Mouse (Mus musculus) ovary, adult 18-20 months (tissue): ENCODE results near the gene Gpr65.
"Not testable (repeated sequence)": the region's sequence is repeated elsewhere in the genome, so short reads cannot be mapped to it uniquely, and the experiment has no call there.

Experiments
- DNase-seq: peaks from one replicate; pipeline ENCODE4 v3.0.0; 2022; ENCODE audit warnings: low spot score, mixed read lengths

The Gpr65 gene

DNA sequence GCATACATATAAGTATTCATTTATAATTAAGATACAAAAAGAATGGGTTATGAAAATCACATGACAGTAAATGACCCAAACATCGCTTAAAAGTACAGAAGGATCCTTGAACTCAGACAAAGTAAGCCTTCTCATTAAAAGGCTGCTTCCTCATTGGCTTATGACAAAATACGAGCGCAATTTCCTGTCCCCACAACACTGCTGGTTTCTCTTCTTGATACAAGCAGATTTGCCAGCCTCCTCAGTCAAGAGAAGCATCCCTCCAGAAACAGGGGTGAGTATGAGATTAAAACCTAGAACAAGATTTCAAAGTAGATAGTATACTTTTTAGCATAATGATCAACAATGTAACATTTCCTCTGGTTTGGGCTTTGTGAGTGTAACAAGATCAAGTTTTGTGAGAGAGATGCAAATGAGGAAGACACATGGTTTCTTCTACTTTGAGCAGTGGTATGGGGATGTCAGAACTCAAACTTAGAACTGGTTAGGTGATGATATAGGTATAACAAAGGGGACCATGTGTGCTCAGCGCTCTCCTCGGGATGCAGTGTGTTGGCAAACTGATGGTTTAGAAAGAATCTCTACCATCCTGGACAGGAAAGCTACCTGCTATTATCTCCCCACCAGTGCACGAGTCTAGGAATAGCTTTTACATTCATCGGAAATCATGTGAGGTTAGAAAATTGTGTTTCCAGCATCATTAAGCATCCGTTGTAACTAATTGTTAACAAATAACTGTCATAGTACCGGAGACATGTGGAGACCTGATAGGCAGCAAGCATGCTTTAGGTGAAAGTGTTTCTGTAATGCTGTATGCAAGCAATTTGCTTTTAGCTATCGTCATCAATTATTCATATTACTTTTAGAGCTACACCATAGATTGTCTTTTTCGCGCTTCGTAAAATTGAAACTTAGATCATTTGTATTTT is at the start of gene Gpr65:
Gpr65 (plus strand) TSS at position 195 of the 929 bp plus-strand sequence.
- DNase-seq, result no peak

DNA sequence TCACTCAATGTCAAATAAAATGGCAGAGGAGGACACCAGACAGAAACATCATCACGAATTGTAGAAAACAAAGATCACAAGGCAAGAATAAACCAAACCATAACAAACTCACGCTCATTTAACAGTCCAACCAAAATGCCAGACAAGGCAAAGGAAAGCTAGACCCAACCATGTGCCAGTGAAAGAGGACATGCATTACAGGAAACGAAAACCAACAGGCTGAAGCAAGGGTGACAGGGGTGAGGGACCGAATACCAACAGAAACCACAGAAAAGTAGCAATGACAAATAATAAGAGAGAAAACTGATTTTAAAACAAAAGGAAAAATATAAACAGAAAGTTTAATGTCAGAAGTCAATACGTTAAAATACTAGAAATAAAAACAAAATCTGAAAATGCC is 45.1 kb upstream of the Gpr65 start:
- DNase-seq, result no peak

DNA sequence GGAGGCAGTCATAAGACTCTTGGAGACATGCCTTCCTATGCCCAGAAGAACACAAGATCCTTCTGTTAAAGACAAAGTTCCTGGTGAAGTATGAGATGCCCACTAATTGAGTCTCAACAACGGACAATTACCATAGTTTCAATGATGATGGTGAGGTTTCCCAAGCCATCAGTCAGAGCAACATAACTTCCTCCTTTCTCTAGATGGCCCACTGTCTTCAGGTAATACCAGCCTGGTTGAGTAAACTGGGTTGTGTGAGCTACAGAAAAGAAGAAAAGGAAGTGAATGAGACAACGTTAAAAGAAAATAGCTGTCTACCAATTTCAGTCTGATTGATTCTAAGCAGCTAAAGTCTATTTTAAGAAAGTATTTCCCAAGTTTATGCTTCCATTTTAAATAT is 41.4 kb upstream of the Gpr65 start:
- DNase-seq, result no peak

DNA sequence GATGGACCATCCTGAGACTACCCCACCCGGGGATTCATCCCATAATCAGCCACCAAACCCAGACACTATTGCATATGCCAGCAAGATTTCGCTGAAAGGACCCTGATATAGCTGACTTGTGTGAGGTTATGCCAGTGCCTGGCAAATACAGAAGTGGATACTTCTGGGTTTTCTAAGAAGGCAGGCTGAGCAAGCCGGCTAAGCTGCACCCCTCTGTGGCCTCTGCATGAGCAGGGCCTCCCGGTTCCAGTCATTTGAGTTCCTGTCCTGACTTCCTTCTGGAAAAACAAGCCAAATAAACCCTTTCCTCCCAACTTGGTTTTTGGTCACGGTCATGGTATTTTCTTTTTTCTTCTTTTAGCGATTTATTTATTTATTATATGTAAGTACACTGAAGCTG is 30.0 kb upstream of the Gpr65 start:
- not testable (repeated sequence) for DNase-seq

DNA sequence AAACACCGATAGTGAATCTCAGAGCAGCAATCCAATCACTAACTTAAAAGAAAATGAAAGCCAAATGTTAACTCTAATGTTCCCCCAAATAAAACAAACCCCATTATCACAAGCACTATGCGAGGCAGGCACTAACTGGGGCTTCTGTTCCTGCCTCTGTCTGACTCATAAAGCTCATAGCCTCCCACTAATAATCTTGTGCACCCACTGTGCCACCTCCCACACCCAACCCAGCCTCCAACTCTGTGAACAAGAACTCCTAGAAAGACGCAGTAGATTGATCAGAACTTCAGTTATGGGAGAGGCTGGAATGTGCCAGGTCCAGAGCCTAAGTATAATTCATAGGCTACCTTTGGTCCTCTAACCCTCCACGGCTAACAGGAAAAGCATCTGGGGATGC is 24.3 kb upstream of the Gpr65 start:
- no peak for DNase-seq

DNA sequence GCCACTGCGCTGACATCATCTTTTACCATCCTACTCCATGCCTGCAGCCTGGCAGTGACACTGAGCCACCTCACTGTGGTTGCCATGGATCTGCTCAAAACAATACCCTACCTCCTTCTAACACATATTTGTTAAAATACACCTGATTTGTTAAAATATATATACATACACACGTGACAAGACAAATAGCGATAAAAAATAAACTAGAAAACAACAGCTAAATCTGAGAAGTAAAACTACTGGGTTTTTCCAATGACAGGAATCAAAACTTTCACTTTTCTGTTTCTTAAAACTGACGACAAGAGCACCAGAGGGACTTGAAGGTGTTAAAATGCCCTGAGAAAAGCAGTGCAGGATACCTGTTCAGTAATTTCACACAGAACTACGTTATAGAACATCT is 23.6 kb upstream of the Gpr65 start:
- DNase-seq, result no peak

DNA sequence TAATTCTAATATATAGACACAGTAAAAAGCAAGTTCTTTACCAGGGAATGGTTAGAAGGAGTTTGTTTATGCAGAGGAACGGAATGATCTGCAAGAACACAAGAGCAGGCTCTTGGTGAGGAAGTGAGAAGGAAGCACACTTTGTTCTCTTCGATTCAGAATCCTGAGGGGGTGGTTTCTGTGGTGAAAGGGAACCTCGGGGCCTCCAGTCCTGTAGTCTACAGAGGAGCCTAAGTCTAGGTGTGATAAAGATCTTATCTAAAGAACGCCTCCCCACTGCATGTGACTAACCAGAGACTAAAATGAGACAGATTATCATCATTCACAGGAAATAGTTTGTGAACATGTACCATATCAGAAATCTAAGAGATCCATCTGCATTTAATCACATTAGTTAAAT is 21.6 kb upstream of the Gpr65 start:
- DNase-seq, result no peak

DNA sequence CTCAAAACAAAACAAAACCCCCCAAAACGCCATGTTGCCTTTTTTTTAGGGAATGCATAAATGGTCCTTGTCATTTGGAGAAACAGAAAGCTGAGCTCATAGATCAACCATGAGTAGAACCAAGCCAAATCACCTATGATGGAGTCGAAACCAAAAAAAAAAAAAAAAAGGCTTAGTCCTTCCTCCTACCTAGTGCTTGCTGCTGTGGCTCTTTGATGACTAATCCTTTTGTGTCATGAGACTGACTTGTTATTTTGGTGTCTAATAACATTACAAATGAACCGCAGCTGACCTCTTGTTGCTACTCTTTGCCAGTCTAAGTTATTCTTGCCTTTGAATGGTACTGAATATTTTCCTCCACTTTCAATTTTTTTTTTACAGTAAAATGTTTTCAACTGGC is 18.8 kb upstream of the Gpr65 start:
- no peak for DNase-seq

DNA sequence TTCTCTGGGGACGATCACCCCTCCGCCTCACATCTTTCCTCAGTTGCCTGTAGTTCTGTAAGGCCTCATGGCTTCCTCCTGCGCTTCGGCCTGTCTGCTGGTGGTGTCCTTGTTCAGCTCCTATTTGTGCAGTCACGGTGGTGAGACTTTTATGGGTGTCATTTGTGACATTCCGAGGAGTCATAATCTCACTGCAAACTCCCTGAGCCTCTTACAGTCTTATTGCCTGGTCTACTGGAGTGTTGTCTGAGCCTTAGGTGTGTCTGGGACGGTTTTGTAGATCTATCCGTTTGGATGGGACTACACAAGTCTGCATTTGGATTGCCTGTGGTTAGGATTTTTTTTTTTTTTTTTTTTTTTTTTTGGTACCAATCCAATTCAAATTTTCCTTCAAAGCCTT is 18.1 kb upstream of the Gpr65 start:
- DNase-seq, result no peak

DNA sequence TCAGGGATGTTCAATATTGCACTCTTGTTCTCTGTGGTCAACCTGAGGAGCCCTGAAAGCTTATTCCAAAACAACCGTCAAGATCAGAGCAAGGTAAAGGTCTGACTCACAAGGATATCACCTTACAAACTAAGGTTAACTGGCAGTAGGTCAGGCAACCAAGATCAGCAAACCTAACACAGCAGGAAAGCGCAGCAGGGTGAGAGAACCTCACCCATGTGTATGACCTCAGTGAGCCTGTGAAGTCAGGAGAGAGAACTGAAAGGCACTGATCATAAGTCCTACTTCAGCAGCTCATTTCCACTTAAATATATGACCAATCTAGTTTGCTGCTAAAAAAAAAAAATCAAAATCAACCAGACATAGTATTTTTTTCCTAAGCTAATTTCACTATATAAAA is 16.0 kb upstream of the Gpr65 start:
- no peak for DNase-seq

DNA sequence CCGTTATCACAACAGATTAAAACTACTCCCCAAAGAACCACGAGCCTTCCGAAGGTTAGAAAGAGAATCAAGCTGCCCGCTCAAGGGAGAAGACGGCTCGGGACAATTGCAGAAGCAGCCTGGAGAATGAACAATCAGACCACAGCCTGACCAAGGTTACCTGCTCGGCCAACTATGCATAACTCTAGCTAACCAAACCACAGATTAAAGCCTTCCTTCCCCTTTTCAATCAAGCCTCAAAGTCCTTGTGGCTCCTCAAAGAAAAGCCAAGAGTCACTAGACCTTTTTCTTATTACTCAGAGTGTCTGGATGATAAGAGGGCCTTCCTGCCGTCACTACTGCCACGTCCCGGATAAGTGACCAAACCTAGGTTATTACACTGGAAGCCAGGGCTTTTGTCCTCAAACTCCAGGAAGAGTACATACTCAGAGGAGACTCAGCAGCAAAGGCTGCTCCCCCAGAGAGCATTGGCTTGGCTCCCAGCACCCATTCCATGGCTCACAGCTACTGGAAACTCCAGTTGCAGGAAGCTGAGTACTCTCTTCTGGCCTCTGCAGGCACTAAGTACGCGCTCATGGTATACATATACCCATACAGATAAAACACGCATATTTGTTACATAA is 13.0 kb upstream of the Gpr65 start:
- peak; percentile 11 for DNase-seq

DNA sequence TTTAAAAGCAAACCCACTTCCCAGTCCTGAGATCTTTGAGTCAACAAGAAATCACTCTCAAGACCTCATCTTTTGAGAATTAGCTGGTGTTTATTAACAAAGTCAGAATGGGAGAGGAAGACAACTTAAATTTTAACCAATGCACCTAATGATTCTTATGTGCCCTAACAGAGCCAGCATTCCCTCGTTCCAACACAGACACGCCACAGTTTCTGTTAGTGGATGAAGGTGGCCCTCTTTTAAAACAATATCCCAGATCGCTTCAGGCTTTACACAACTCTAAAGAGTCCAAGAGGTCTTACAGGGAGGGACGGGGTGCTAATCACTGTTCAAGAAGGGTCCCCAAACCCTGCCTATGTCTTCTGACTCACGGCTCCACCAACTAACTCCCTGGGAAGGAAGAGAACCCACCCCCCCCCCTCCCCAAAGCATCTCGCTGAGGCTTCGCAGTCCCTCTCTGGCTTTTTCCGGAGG is 10.0 kb upstream of the Gpr65 start:
- no peak for DNase-seq

DNA sequence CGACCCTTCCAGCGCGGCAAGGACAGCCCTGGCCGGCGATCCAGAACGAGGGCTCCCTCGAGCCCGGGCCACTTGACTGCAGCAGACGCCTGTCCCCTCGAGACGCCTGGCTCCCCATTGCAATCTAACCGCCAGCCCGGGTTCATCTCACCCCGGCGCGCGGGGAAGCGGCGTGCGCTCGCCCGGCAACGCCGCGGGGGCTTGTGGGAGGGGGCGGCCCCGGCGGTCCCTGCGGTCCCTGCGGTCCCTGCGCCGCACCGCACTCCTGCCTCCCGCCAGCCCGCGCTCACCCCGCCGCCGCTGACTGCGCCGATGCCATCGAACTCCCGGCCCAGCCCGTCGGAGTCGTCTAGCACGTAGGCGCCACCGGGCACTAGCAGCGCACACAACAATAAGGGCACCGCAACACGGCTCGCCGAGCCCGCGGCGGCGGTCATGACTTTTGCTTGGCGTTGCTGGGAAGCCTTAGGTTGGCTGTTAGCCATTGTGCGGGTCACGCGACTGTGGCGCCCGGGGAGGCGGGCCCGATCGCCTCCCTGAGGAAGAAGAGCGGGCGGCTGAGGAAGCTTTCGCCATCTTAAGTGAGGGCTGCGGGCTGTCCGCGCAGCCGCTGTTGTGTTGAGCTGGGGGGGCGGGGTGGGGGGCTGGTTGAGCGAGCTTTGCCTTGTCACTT is 9.5 kb upstream of the Gpr65 start, which contains the start of gene Galc:
Galc (minus strand) TSS at position 615 of the 673 bp plus-strand sequence.
- peak; percentile 83 for DNase-seq

DNA sequence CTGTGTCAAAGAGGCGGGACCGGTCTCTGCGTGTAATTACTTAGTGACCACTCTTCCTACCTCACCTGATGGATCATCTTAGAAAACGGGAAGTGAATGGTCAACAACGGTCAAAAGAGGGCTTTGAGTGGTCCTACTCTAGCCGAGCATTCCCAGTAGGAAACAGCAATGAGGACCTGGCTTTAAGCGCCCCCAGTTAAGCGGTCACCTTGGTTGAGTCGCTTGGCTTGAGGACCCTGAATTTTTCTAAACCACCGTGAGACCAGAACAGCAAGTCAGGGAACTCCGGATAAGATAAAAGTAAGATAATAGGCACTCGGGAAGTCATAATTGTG is 8.9 kb upstream of the Gpr65 start:
- DNase-seq, result no peak

DNA sequence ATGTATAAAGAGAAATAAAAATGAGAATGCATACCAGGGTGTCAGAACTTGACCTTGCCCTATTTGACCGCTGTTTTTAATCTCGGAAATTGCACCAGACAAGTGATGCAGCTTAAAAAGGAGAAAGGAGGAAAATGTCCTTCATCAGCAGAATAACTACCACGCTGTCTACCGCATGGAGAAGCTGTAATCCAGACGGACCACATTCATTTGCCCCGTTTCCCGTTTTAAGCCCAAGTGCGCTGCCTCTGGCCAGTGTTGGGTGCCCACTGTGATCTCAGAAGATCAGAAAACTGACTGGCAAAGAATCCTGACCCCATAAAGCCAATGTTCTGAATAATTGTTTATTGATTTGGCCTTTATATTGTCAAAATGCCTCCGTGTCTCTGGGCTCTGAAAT is 2.7 kb upstream of the Gpr65 start:
- no peak for DNase-seq

DNA sequence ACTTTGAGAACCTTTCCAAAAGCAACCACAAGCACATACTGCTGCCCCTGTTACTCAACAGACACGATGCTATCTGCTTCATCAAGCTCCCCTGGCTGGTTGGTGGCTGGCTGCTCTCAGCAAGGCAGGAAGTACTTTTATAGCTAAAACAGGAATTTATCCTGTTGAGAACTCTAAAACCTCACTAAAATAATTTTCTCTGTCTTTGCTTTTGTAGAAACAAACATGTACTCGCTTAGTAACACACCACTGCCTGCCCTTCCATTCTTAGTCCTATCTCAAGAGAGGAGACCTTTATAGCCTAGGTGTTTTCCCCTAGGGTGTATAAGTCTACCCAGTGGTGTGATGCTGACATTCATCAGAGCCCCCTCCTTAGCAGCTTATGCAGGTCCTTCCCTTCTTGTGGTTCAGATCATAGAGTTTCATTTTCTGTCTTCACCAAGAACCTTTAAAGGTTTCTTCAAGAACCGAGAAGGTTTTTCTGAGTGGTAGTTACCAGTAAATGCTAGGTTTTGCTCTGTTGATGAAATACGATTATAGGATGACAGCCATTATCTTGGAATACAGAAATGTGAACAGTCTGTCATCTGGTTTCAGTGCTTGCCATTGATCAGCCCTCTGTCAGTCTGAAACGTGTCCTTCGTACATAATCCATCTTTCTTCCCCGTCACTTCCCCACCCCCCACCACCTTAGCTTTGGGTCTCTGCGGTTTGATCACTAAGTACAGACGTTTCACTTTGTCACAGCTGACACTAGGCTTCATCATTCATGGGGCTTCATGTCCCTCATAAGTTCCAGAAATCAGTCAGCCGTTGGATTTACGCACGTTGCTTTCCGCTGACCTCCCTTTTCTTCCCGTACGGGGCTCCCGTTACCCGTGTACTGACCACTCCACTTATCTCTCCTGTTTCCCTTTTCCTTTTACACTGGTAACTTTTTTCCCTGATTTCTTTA is 1.6 kb downstream of the Gpr65 start:
- no peak for DNase-seq

DNA sequence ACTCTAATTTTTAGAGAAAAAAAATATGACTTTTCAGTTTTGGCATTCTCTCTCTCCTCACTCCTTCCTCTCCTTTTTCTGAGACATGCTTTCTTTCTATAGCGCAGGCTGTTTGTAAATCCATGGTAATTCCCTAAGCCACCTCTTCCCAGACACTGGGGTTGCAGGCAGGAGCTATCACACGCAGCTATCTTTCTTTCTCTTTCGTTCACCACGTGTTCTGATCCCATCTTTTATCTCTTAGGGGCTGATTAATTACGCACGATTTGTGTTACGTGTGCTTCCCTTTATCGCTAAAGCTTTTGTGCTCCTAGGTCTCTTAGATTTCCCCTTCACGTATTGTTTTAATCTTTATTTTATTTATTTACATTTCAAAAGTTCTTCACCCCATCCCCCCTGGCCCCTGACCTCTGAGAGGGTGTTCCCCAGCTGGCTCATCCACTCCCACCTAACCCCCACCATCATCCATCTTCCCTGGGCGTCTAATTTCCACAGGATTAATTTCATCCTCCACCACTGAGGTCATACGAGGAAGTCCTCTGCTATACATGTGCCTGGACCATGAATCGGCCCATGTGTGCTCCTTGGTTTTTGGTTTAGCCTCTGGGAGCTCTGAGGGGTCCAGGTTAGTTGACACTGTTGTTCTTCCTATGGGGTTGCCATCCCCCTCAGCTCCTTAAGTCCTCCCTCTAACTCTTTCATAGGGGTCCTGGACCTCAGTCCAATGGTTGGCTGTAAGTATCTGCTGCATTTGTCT is 2.6 kb downstream of the Gpr65 start:
- DNase-seq, result no peak

DNA sequence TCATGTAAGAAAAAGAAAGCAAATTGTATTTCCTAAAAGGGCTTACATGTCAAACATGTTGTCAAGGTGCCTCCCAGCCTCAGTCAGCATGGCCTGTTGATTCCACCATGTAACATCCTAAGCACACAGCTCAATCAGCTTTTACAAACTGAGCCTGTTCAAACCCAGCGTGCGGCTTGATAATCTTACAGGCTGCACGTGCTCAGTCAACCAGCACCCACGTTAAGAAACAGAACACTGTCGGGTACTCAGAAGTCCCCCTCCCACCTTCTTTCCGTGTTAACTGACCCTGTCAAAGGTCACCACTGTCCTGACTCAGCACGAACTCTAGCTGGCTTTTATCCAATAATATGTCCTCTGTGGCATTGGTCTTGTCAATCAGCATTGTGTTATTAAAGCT is 4.0 kb downstream of the Gpr65 start:
- DNase-seq, result no peak

DNA sequence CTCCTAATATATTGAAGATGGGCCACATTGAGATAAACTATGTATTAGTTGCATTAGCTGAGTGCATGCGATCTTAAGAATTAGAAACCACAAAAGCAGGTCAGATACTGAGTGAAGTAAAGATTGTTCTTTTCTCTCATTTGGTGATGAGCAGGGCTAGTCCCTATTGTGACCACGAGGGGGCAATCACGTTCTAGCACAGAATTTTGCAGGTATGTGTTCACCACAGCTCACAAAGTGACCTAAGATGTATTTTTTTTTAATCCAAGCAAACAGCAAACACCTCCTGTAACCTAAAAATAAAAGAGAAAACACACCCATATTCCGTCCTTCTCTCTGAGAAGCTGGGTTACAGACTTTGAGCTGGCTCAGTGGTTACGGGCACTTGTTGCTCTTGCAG is 12.1 kb downstream of the Gpr65 start:
- DNase-seq, result no peak

DNA sequence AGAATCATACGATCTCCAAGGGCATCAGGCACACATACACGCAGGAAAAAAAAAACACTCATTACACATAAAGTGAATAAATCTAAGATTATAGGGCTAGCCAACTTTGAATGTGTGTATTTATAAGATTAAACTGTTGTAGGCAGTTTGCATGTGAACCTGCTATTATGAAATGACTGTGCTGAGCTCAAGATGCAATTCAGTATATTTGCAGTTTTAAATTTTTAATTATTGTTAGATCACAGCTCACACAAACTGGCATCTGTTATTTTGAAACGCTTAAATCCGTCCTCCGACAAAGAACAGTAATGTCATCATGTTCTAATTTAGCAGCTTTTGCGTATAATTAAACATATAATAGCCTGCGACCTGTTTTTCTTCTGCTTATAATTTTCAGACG is 12.6 kb downstream of the Gpr65 start:
- no peak for DNase-seq
